Mouse (Mus musculus): ENCODE measurements around the gene Unc119. TPM values are rescaled to one million over a fixed set of nuclear protein-coding genes. Genes with fewer than 3 reads are reported as not detected.
A peak's percentile ranks its signal among the peaks of the same experiment; 100 is the strongest.

The Unc119 gene
- polyA plus RNA-seq, 1 experiment from 2014 or later = 29.5 TPM

DNA sequence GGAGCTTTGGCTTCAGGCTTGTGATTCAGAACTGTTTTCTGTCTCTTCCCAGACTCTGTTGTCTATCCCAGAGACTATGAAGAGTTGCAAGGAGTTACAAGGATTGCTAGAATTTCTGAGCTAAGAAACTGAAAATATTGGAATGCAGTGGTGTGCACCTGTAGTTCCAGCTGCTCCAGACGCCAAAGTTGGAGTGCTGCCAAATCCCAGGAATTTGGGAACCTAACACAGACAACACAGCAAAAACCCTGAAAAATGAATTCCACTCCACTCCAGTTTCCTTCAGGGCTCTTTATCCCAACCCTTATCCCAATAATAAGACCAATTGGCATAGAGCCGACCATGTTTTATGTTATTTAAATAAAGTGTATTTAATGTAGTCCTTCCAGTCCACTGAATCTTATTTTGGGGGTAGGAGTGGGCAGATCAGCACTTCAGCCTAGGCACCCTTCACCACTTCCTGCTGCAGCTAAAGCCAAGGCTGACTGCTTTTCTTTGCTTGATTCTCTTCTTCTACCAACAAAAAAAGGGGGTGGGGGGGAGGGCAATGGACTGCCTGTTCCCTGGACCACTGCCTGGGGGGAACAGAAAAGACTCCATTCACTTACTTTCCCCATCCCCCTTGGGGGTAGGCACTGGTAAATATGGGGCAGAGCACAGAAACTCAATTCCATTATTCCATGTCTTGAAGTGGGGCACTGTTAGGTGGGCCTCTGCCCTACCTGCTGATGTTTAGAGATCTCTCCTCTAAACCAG lies 21.0 kb upstream of the Unc119 start:
- H3K4me1 ChIP-seq (ENCODE audit: control insufficient read depth, insufficient read depth, low read length) = peaks cover 8% of the 10 kb centered on the region; the same call in 1 of the 2 replicates
- H3K36me3 ChIP-seq (ENCODE audit: control insufficient read depth, insufficient read depth, low read length) = peaks cover 7% of the 10 kb centered on the region; the same call in 1 of the 2 replicates
- no peak; the same call in 1 of the 2 replicates for ATAC-seq
- no peak overlapping the region for H3K4me3 ChIP-seq (ENCODE audit: low read length)
- H3K9ac ChIP-seq (ENCODE audit: low read depth, low read length) = no peak overlapping the region
- H3K27me3 ChIP-seq (replicated peaks; ENCODE audit: control insufficient read depth, insufficient read depth, low read length) = no peaks in the 10 kb centered on the region
- H3K9me3 ChIP-seq (ENCODE audit: control insufficient read depth, low read length) = no peaks in the 10 kb centered on the region
- WGBS = 53% methylated on average over 2 of the region's 2 CpGs
- H3K4me2 ChIP-seq (ENCODE audit: low read depth, low read length) = peak overlapping the region; percentile 43; the same call in 1 of the 2 replicates
- peak overlapping the region; percentile 68 for H3K27ac ChIP-seq (ENCODE audit: low read length)

DNA sequence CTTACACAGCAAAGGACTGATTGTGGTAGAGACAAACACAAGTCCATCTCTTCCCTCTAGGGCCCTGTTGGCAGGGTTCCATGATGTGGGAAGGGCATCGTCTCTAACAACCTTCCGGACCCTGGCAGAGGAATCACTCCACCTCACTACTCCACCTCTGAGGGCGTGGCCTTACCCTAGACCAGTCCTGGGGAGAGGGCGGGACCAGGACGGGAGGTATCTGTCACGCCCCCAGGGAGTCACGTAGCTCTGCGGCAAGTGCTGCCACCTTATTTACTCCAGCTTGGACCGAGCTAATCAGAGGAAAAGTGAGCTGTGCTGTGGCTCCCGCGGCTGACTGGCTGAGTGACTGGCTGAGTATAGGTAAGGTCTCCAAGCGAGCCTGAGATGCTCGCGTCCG lies 20.4 kb upstream of the Unc119 start, which contains the start of gene Aldoc:
Aldoc (plus strand) TSS at position 109 of the 400 bp plus-strand sequence.
- 8% methylated on average over 15 of the region's 15 CpGs for WGBS
- ATAC-seq = peak; percentile 99
- H3K27me3 ChIP-seq (replicated peaks; ENCODE audit: control insufficient read depth, insufficient read depth, low read length) = no peaks in the 10 kb centered on the region
- H3K4me2 ChIP-seq (ENCODE audit: low read depth, low read length) = peak within 1 kb of the TSS; percentile 43
- peaks cover 5% of the 10 kb centered on the region; the same call in 1 of the 2 replicates for H3K36me3 ChIP-seq (ENCODE audit: control insufficient read depth, insufficient read depth, low read length)
- H3K4me3 ChIP-seq (ENCODE audit: low read length) = peak within 1 kb of the TSS; percentile 38
- peaks cover 8% of the 10 kb centered on the region; the same call in 1 of the 2 replicates for H3K4me1 ChIP-seq (ENCODE audit: control insufficient read depth, insufficient read depth, low read length)
- H3K9ac ChIP-seq (ENCODE audit: low read depth, low read length) = peak within 1 kb of the TSS; percentile 61
- peak within 1 kb of the TSS; percentile 68 for H3K27ac ChIP-seq (ENCODE audit: low read length)
- H3K9me3 ChIP-seq (ENCODE audit: control insufficient read depth, low read length) = no peaks in the 10 kb centered on the region

DNA sequence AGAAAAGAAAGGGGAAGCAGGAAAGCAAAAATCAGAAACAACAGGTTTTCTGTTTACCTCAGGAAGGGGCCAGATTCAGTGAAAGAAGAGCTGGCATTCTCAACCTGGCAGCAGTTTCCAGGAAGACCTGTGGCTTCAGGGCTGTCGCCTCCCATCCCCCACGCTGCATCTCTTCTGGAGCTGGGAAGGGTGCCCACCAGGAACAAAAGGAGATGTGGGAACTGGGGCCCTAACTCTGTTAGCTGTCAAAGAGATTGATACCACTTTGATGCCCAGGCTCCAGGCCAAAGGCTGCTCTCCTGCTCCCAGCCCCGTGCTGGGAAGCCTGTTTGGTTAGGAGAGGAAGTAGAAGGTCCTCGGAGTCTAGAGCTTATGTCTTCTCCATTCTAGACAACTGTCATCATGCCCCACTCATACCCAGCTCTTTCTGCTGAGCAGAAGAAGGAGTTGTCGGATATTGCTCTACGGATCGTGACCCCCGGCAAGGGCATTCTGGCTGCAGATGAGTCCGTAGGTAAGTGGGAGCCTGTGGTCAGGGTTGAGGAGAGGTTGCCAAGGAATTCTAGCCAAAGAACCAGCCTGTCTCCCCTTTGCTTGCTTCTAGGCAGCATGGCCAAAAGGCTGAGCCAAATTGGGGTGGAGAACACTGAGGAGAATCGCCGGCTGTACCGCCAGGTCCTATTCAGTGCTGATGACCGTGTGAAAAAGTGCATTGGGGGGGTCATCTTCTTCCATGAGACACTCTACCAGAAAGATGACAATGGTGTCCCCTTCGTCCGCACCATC lies 19.1 kb upstream of the Unc119 start:
- WGBS = 86% methylated on average over 15 of the region's 15 CpGs

DNA sequence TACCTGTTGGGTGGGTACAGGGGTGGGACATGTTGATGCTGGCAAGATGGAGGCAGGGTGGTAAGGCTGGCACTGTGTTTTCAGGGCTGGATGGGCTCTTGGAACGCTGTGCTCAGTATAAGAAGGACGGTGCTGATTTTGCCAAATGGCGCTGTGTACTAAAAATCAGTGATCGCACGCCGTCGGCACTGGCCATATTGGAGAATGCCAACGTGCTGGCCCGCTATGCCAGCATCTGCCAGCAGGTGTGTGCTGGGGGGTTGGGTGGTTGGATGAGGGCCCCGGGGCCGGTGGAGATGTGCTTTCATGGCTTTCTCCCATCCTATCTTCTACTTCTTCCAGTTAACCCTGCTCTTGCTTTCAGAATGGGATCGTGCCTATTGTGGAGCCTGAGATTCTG lies 18.3 kb upstream of the Unc119 start:
- Histone ChIP-seq H3K4me1 (ENCODE audit: control insufficient read depth, insufficient read depth, low read length) (peaks cover 14% of the 10 kb centered on the region), H3K4me2 (ENCODE audit: low read depth, low read length) (no peak overlapping the region), H3K4me3 (ENCODE audit: low read length) (no peak overlapping the region), H3K27me3 (replicated peaks; ENCODE audit: control insufficient read depth, insufficient read depth, low read length) (no peaks in the 10 kb centered on the region), H3K27ac (ENCODE audit: low read length) (no peak overlapping the region), H3K36me3 (ENCODE audit: control insufficient read depth, insufficient read depth, low read length) (no peaks in the 10 kb centered on the region), H3K9me3 (ENCODE audit: control insufficient read depth, low read length) (no peaks in the 10 kb centered on the region), H3K9ac (ENCODE audit: low read depth, low read length) (no peak overlapping the region)
- ATAC-seq = no peak
- WGBS = 92% methylated on average over 12 of the region's 12 CpGs

More for the DNA sequence above, 19.1 kb upstream of the Unc119 start:
- Histone ChIP-seq H3K9me3 (ENCODE audit: control insufficient read depth, low read length) (no peaks in the 10 kb centered on the region), H3K36me3 (ENCODE audit: control insufficient read depth, insufficient read depth, low read length) (no peaks in the 10 kb centered on the region), H3K4me1 (ENCODE audit: control insufficient read depth, insufficient read depth, low read length) (peaks cover 11% of the 10 kb centered on the region), H3K4me2 (ENCODE audit: low read depth, low read length) (no peak overlapping the region), H3K9ac (ENCODE audit: low read depth, low read length) (no peak overlapping the region), H3K27me3 (replicated peaks; ENCODE audit: control insufficient read depth, insufficient read depth, low read length) (no peaks in the 10 kb centered on the region), H3K4me3 (ENCODE audit: low read length) (no peak overlapping the region), H3K27ac (ENCODE audit: low read length) (no peak overlapping the region)
- ATAC-seq = no peak

DNA sequence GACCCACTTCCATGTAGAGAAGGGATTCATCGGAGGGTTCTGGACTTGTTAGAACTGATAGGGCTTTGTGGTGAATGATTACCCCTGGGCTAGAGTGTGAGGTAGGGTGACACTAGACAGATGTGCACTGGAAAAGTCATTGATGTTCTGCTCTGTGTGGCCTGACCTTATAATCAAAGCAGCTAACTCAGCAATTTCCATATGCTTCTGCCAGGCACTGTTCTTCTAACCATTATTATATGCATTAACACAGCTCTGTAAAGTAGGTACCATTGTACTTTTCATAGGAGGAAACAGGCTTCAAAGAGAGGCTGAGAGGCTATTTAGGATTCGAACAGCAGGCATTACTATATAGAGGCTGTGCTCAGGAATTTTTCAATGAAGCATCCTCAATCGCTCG lies 16.1 kb upstream of the Unc119 start:
- 90% methylated on average over 4 of the region's 4 CpGs for WGBS
- H3K9ac ChIP-seq (ENCODE audit: low read depth, low read length) = no peak overlapping the region
- ATAC-seq = no peak

DNA sequence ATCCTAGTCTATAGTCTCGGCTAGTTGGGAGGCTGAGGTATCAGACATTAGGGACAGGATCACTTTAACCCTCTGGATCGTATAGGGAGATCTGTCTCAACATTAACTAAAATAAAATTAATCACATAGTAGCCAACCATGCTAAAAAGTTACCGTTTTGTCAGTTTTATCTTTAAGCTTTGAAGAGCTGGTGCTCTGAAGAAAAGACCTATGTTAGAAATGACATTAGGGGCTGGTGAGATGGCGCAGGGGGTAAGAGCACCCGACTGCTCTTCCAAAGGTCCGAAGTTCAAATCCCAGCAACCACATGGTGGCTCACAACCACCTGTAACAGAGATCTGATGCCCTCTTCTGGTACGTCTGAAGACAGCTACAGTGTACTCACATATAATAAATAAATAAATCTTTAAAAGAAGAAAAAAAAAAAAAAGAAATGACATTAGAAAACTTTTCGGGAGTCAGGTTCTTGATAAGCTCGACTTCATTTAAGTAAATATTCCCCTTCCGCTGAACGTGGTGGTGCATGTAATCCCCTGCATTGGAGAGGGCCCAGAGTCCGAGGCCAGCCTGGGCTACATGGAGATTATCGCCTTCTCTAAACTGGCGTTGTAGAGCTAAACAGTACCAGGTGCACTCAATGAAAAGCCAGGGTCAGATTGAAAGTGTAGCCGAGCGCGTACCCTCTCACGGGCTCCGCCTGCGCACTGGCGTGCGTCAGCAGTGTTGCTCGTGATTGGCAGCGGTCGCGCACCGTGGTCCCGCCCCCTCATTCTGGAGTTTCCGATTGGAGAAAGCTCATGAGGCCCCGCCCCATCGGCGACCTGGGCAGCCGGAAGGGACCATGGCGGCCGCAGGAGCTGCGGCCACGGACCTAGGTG lies 15.4 kb upstream of the Unc119 start, which contains the start of gene Pigs:
Pigs (plus strand) TSS at position 782 of the 878 bp plus-strand sequence.
- peak within 1 kb of the TSS; percentile 86 for H3K4me3 ChIP-seq (ENCODE audit: low read length)
- H3K36me3 ChIP-seq (ENCODE audit: control insufficient read depth, insufficient read depth, low read length) = no peaks in the 10 kb centered on the region
- ATAC-seq = peak; percentile 98
- peak within 1 kb of the TSS; percentile 69 for H3K27ac ChIP-seq (ENCODE audit: low read length)
- peaks cover 12% of the 10 kb centered on the region for H3K4me1 ChIP-seq (ENCODE audit: control insufficient read depth, insufficient read depth, low read length)
- peak within 1 kb of the TSS; percentile 87 for H3K9ac ChIP-seq (ENCODE audit: low read depth, low read length)
- 11% methylated on average over 37 of the region's 37 CpGs for WGBS
- peak within 1 kb of the TSS; percentile 83 for H3K4me2 ChIP-seq (ENCODE audit: low read depth, low read length)
- H3K27me3 ChIP-seq (replicated peaks; ENCODE audit: control insufficient read depth, insufficient read depth, low read length) = no peaks in the 10 kb centered on the region
- no peaks in the 10 kb centered on the region for H3K9me3 ChIP-seq (ENCODE audit: control insufficient read depth, low read length)

More for the DNA sequence above, 16.1 kb upstream of the Unc119 start:
- Histone ChIP-seq H3K27me3 (replicated peaks; ENCODE audit: control insufficient read depth, insufficient read depth, low read length) (no peaks in the 10 kb centered on the region), H3K27ac (ENCODE audit: low read length) (no peak overlapping the region), H3K4me2 (ENCODE audit: low read depth, low read length) (no peak overlapping the region), H3K36me3 (ENCODE audit: control insufficient read depth, insufficient read depth, low read length) (no peaks in the 10 kb centered on the region), H3K4me3 (ENCODE audit: low read length) (no peak overlapping the region), H3K9me3 (ENCODE audit: control insufficient read depth, low read length) (no peaks in the 10 kb centered on the region), H3K4me1 (ENCODE audit: control insufficient read depth, insufficient read depth, low read length) (peaks cover 14% of the 10 kb centered on the region)

DNA sequence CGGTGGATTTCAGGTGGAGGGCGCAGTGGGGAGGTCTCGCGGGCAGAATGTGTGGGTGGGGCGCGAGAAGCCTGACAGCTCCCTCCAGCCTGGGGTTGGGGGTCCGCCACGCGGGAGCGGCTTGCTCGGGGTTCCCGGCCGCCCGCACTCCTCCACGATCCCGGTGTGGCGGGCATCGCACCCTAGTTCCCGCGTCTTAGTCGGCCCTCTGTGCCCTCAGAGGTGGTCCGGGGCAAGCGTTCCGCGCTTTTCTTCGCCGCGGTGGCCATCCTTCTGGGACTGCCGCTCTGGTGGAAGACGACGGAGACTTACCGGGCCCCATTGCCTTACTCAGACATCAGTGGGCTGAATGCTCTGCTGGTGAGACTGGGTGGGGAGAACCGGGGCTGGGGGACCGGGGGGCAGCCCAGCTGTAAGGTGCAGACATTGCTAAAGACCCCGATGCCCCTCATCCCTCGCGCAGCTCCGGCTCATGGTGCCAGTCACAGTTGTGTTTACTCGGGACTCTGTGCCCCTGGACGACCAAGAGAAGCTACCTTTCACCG lies 14.7 kb upstream of the Unc119 start:
- WGBS = 1% methylated on average over 40 of the region's 41 CpGs
- peak; percentile 69 for ATAC-seq

DNA sequence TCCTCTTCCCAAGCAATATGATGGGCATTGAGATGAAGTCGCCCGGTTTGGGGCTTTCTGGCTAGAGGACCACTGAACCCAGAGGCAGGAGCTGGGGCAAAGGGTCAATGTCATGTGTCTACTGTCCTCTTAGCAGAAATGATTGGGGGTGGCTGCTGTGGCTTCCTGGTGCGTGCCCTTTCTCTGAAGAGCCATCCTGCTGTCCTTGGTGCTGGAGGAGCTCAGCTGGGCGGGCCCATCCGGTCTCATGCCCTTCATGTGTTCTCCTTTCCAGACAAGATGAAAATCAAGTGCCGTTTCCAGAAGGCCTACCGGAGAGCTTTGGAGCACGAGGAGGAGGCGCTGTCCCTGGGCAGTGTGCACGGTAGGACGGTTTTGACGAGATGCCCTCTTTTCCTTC lies 10.6 kb upstream of the Unc119 start:
- peaks cover 6% of the 10 kb centered on the region for H3K4me1 ChIP-seq (ENCODE audit: control insufficient read depth, insufficient read depth, low read length)
- H3K9ac ChIP-seq (ENCODE audit: low read depth, low read length) = no peak overlapping the region
- H3K27ac ChIP-seq (ENCODE audit: low read length) = no peak overlapping the region
- H3K4me2 ChIP-seq (ENCODE audit: low read depth, low read length) = no peak overlapping the region
- H3K36me3 ChIP-seq (ENCODE audit: control insufficient read depth, insufficient read depth, low read length) = no peaks in the 10 kb centered on the region; the same call in 1 of the 2 replicates
- ATAC-seq = no peak
- 95% methylated on average over 12 of the region's 12 CpGs for WGBS
- H3K9me3 ChIP-seq (ENCODE audit: control insufficient read depth, low read length) = no peaks in the 10 kb centered on the region
- no peak overlapping the region for H3K4me3 ChIP-seq (ENCODE audit: low read length)
- H3K27me3 ChIP-seq (replicated peaks; ENCODE audit: control insufficient read depth, insufficient read depth, low read length) = no peaks in the 10 kb centered on the region

More for the DNA sequence above, 14.7 kb upstream of the Unc119 start:
- Histone ChIP-seq H3K4me1 (ENCODE audit: control insufficient read depth, insufficient read depth, low read length) (peaks cover 6% of the 10 kb centered on the region), H3K9me3 (ENCODE audit: control insufficient read depth, low read length) (no peaks in the 10 kb centered on the region), H3K4me2 (ENCODE audit: low read depth, low read length) (peak overlapping the region; percentile 83), H3K27ac (ENCODE audit: low read length) (no peak overlapping the region), H3K9ac (ENCODE audit: low read depth, low read length) (peak overlapping the region; percentile 87), H3K27me3 (replicated peaks; ENCODE audit: control insufficient read depth, insufficient read depth, low read length) (no peaks in the 10 kb centered on the region), H3K4me3 (ENCODE audit: low read length) (peak overlapping the region; percentile 86), H3K36me3 (ENCODE audit: control insufficient read depth, insufficient read depth, low read length) (no peaks in the 10 kb centered on the region)

All from intestine, embryonic 16.5 days (tissue).